Mouse (Mus musculus) effector memory CD4-positive, alpha-beta T cell, adult 7 months (primary cell): Measurements from ENCODE around the gene Cylc1. TPM values are rescaled to one million over a fixed set of nuclear protein-coding genes. Genes with fewer than 3 reads are reported as not detected.

Experiments
- polyA plus RNA-seq: library from polyadenylated mRNA; unstranded; fragments of 100-300 nt; shearing (Covaris generic); gene quantifications from one replicate; pipeline ENCODE4 v1.2.1, GENCODE M21; 2017

Cylc1 gene
- not detected for polyA plus RNA-seq

GRCm38 (mm10) chrX:111110118-111110517, at the start of gene Cylc1:
Cylc1 (plus strand) TSS chrX:111110418.

GRCm38 (mm10) chrX:111168040-111168439, 57.8 kb downstream of the Cylc1 start, which contains the start of gene Gm10112:
Gm10112 (plus strand) TSS chrX:111168340.

Other genes with a start within 250 kb of the Cylc1 start
- gene Gm10112, start 57.9 kb downstream of the Cylc1 start, polyA plus RNA-seq: not detected